8 mouse cellular contexts compared by ENCODE assay signal in the genomic region with DNA sequence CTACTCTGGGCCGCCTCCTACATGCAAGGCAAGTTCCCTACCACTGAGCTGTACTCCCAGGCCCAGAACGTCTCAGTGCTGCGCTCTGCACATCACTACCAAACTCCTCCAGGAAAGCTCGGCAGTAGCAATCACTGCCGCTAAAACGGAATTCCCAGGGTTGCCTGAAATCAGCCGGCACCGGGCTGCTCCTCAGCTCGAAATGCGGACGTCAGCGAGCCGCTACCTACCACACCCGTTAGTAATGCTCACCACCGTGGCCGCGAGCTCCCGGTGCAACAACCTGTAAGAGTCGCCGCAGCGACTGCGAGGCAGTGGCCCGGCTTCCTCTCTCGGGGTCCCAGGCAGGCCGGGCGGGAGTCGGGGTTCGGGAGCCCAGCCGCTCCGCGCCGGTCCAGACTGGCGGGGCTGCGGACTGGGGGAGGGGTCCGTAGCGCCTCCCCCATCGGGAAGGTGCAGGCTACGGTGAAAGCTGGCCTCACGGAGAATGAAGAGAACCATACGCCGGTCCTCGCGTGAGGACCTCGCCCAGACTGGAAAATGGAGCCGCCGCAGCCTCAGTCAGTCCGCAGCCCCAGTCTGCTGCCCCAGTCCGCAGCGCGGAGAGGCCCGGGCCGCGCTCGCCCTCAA. TPM values are rescaled to one million over a fixed set of nuclear protein-coding genes. Genes with fewer than 3 reads are reported as not detected.
DNase-seq lines count a peak whose midpoint lies in the region; ATAC-seq and TF ChIP-seq lines count a peak whose summit lies in the region.

No protein-coding gene starts in this region.

- H3K27ac ChIP-seq in embryonic facial prominence, embryonic 14.5 days (replicated peaks; ENCODE audit: low read depth, low read length) = peak overlapping the region; percentile 99
- H3K27ac ChIP-seq in liver, embryonic 13.5 days = peak overlapping the region; percentile 87
- peak overlapping the region; percentile 99 for H3K27ac ChIP-seq in stomach, postnatal 0 days (replicated peaks)

- TF ChIP-seq CTCF in stomach, postnatal 0 days (IDR thresholded peaks at IDR 0.05; ENCODE audit: low read depth) = no peak

- peaks cover 7% of the 10 kb centered on the region for H3K4me1 ChIP-seq in embryonic facial prominence, embryonic 14.5 days (ENCODE audit: control insufficient read depth, insufficient read depth, low read length)
- H3K4me1 ChIP-seq in liver, embryonic 13.5 days (replicated peaks) = peaks cover 15% of the 10 kb centered on the region
- H3K4me1 ChIP-seq in stomach, postnatal 0 days (replicated peaks; ENCODE audit: control insufficient read depth, insufficient read depth) = no peaks in the 10 kb centered on the region

- DNase-seq in 3T3-L1 (ENCODE audit: low read depth, low spot score) = peak; percentile 71
- DNase-seq in adrenal gland, adult (ENCODE audit: inconsistent age in 2 of 2, low spot score in 1 of 2) = peak; percentile 72 to 91
- DNase-seq in embryonic facial prominence, embryonic 14.5 days (ENCODE audit: low spot score) = peak; percentile 77
- DNase-seq in heart, adult 8-10 months (ENCODE audit: low spot score) = peak; percentile 48
- DNase-seq in kidney, adult 8-10 months = peak; percentile 33 to 49
- peak; percentile 52 for DNase-seq in liver, embryonic 13.5 days
- DNase-seq in naive thymus-derived CD4-positive, alpha-beta T cell, adult 2 months (ENCODE audit: low read depth) = peak; percentile 71
- peak; percentile 70 for DNase-seq in stomach, postnatal 0 days (ENCODE audit: low spot score)

- H3K4me3 ChIP-seq in embryonic facial prominence, embryonic 14.5 days (ENCODE audit: low read depth, low read length) = peak overlapping the region; percentile 90
- H3K4me3 ChIP-seq in liver, embryonic 13.5 days (replicated peaks) = peak overlapping the region; percentile 87
- peak overlapping the region; percentile 95 for H3K4me3 ChIP-seq in stomach, postnatal 0 days (ENCODE audit: low read depth, low read length)

- no peaks in the 10 kb centered on the region for H3K27me3 ChIP-seq in embryonic facial prominence, embryonic 14.5 days (replicated peaks; ENCODE audit: control insufficient read depth, insufficient read depth, low read length)
- H3K27me3 ChIP-seq in liver, embryonic 13.5 days = no peaks in the 10 kb centered on the region
- no peaks in the 10 kb centered on the region for H3K27me3 ChIP-seq in stomach, postnatal 0 days (ENCODE audit: control insufficient read depth, insufficient read depth, low read length)

- H3K36me3 ChIP-seq in embryonic facial prominence, embryonic 14.5 days (ENCODE audit: control insufficient read depth, insufficient read depth, low read length) = no peaks in the 10 kb centered on the region
- no peaks in the 10 kb centered on the region for H3K36me3 ChIP-seq in liver, embryonic 13.5 days
- no peaks in the 10 kb centered on the region for H3K36me3 ChIP-seq in stomach, postnatal 0 days (ENCODE audit: control insufficient read depth, insufficient read depth, low read length)

- no peak for TF ChIP-seq EP300 in stomach, postnatal 0 days (optimal IDR thresholded peaks at IDR 0.05)

- no peaks in the 10 kb centered on the region for H3K9me3 ChIP-seq in embryonic facial prominence, embryonic 14.5 days (ENCODE audit: control insufficient read depth, low read length)
- H3K9me3 ChIP-seq in liver, embryonic 13.5 days (replicated peaks) = no peaks in the 10 kb centered on the region
- no peaks in the 10 kb centered on the region for H3K9me3 ChIP-seq in stomach, postnatal 0 days (ENCODE audit: control insufficient read depth, low read length)

- peak; percentile 83 for ATAC-seq in embryonic facial prominence, embryonic 14.5 days (ENCODE audit: low read depth)
- peak; percentile 82 for ATAC-seq in liver, embryonic 13.5 days (ENCODE audit: low read depth)
- ATAC-seq in stomach, postnatal 0 days (ENCODE audit: low FRiP score, low TSS enrichment) = peak; percentile 86

- WGBS in embryonic facial prominence, embryonic 14.5 days = 1% methylated on average over 19 of the region's 54 CpGs
- 1% methylated on average over 54 of the region's 54 CpGs for WGBS in liver, embryonic 13.5 days (ENCODE audit: insufficient replicate concordance)
- under 1% methylated on average over 45 of the region's 54 CpGs for WGBS in stomach, postnatal 0 days

- peak overlapping the region; percentile 94 for H3K9ac ChIP-seq in embryonic facial prominence, embryonic 14.5 days (ENCODE audit: low read depth, low read length)
- H3K9ac ChIP-seq in liver, embryonic 13.5 days = peak overlapping the region; percentile 89
- peak overlapping the region; percentile 92 for H3K9ac ChIP-seq in stomach, postnatal 0 days (ENCODE audit: low read length)

- H3K4me2 ChIP-seq in embryonic facial prominence, embryonic 14.5 days (ENCODE audit: low read depth, low read length) = peak overlapping the region; percentile 68
- H3K4me2 ChIP-seq in liver, embryonic 13.5 days = peak overlapping the region; percentile 99
- H3K4me2 ChIP-seq in stomach, postnatal 0 days (replicated peaks; ENCODE audit: low read depth) = peak overlapping the region; percentile 75

RNA-seq across cellular contexts. Expression of gene Cdc42se2, which starts 0.5 kb away (rescaled TPM):
- 72.1 and 84.3 TPM in 2 replicates for polyA plus RNA-seq in embryonic facial prominence, embryonic 14.5 days (2014; fragmentation: Nextera tagmentation; extraction: Ambion mirVana)
- total RNA-seq in heart, adult 8-10 months (2022) = 10 to 100 TPM; 20.1 to 22.6 (median 21.7) TPM
- 19.2 and 22.3 TPM in 2 replicates for polyA plus RNA-seq in liver, embryonic 13.5 days (2015; fragmentation: Nextera tagmentation; extraction: Ambion mirVana)
- polyA plus RNA-seq in stomach, postnatal 0 days (2015; fragmentation: Nextera tagmentation; extraction: Ambion mirVana) = 30.6 and 32.3 TPM in 2 replicates

Comparison
In these comparisons a context has a peak if more than half of its experiments do, and no peak if none do; other contexts are left out.
1. Peak in every context shown above with its lines: DNase-seq, ATAC-seq, H3K4me3 ChIP-seq and H3K27ac ChIP-seq.